Mouse (Mus musculus) lung, embryonic 14.5 days (tissue): Measurements from ENCODE around the gene Mis18a. TPM values are rescaled to one million over a fixed set of nuclear protein-coding genes. Genes with fewer than 3 reads are reported as not detected.

Experiments used
- ATAC-seq: fragments of 200-750 bp; cut with Nextera tagmentation; 2 replicates; pipeline ENCODE4 v1.8.0; 2017; ENCODE audit warnings: mild to moderate bottlenecking, moderate TSS enrichment, moderate library complexity; ENCODE audit not compliant: insufficient read depth
- DNase-seq: peaks from one replicate; pipeline ENCODE4 v3.0.0-alpha.2; 2015
- H3K27ac ChIP-seq: fragments of 300-500 bp; sonication (generic); 2 replicates; pipeline ENCODE4 v1.5.1; 2014; ENCODE audit warnings: low read depth, mild to moderate bottlenecking, moderate library complexity
- H3K27me3 ChIP-seq: fragments of 300-500 bp; sonication (generic); 2 replicates; pipeline ENCODE4 v1.6.1; 2014; ENCODE audit warnings: low read length, control low read depth; ENCODE audit not compliant: insufficient read depth
- H3K36me3 ChIP-seq: fragments of 300-500 bp; sonication (generic); 2 replicates; pipeline ENCODE4 v1.6.1; 2014; ENCODE audit warnings: control low read depth; ENCODE audit not compliant: insufficient read depth
- H3K4me1 ChIP-seq: fragments of 300-500 bp; sonication (generic); 2 replicates; pipeline ENCODE4 v1.6.1; 2014; ENCODE audit warnings: antibody characterized with exemption, control low read depth; ENCODE audit not compliant: insufficient read depth
- H3K4me2 ChIP-seq: fragments of 300-500 bp; sonication (generic); 2 replicates; pipeline ENCODE4 v1.6.1; 2014; ENCODE audit warnings: mild to moderate bottlenecking
- H3K4me3 ChIP-seq: fragments of 300-500 bp; sonication (generic); 2 replicates; pipeline ENCODE4 v1.5.1; 2014; ENCODE audit warnings: low read depth, low read length
- H3K9ac ChIP-seq: fragments of 300-500 bp; sonication (generic); 2 replicates; pipeline ENCODE4 v1.6.1; 2014
- H3K9me3 ChIP-seq: fragments of 300-500 bp; sonication (generic); 2 replicates; pipeline ENCODE4 v1.6.1; 2016; ENCODE audit warnings: low read depth, low read length, control low read depth
- CTCF ChIP-seq: IDR thresholded peaks from 2 replicates; pipeline ENCODE4 v1.5.1; 2016; ENCODE audit warnings: antibody characterized with exemption, low read depth
- whole genome bisulfite sequencing: fragments of 180-500 bp; shearing (Covaris S2); extraction: QIAGEN DNeasy Blood & Tissue Kit; methylation state at CpG from one replicate; pipeline ENCODE4 v1.1.7; 2014; 5-methylcytosine and 5-hydroxymethylcytosine counted together
- polyA plus RNA-seq: library from polyadenylated mRNA; unstranded; fragments of >200 nt; fragmentation: Nextera tagmentation; extraction: Ambion mirVana; gene quantifications from 2 replicates; pipeline ENCODE4 v1.2.1, GENCODE M21; 2014

Mis18a gene
- polyA plus RNA-seq, 1 experiment from 2014 or later = 84.8 TPM

DNA sequence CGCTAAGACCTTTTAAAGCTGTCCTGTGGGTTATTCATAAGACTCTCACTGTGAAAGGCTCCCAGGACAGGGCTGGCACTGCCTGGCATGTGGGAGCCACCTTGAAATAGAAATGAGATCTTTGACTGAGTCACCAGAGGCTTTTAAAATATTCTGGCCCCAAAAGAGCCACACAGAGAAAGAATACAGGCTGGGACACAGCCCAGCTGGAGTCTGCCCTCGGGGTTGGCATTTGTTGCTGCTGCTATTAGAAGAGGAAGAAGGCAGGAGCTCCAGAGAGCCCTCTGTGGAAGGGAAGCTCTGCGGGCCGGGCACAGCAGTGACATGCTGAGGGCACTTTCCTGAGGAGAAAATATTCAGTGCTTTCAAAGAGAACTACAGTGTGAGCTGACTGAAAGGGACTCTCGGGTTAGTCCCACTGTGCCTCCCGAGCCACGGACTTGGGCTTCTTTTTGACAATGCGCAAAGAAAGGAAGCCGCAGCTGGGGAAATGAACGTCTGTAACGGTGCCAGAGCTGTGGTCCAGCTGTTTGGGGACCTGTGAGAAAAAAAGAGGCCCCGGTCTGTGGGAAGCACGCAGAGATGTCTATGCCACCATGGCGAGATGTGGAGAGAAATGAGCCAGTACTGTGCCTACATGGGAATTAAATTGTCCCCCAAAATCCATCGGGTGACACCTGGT, 34.4 kb downstream of the Mis18a start:
- Histone ChIP-seq H3K4me1 (peaks cover 5% of the 10 kb centered on the region), H3K9ac (no peak overlapping the region), H3K27ac (peak overlapping the region; percentile 55), H3K4me3 (no peak overlapping the region), H3K4me2 (no peak overlapping the region), H3K9me3 (no peaks in the 10 kb centered on the region), H3K36me3 (no peaks in the 10 kb centered on the region), H3K27me3 (no peaks in the 10 kb centered on the region)
- WGBS = 55% methylated on average over 15 of the region's 15 CpGs
- ATAC-seq (peak; percentile 36; the same call in 1 of the 2 replicates), DNase-seq (peak; percentile 72)
- no peak for TF ChIP-seq CTCF

DNA sequence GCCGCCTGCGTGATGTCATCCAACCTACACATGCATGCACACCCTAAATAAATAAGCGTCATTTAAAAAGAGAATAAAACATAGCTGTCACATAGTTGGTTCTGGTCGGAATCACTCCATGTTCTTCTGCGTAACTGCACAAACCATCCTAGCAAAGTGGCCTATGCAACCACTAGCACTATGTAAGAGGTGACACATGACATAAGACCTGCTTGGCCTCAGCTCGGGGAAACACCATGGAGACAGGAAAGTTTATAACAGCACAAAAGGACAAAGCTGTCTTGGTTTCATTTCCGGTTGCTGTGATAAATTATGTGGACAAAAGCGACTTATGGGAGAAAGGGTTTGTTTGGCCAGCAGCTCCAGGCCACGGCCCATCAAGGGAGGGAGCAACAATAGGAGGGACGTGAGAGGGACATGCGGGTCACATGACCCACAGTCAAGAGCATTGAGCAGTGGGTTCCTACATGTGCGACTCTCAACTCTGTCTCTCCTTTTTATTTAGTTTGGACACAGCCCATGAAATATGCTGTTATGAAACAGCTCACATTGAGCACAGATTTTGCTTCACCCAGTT, 39.4 kb downstream of the Mis18a start:
- ATAC-seq = no peak
- no peaks in the 10 kb centered on the region for H3K36me3 ChIP-seq
- no peak overlapping the region; the same call in 1 of the 2 replicates for H3K27ac ChIP-seq
- DNase-seq = peak; percentile 48
- TF ChIP-seq CTCF = no peak
- no peak overlapping the region for H3K4me3 ChIP-seq
- no peak overlapping the region for H3K9ac ChIP-seq
- H3K27me3 ChIP-seq = no peaks in the 10 kb centered on the region
- H3K4me1 ChIP-seq = peaks cover 12% of the 10 kb centered on the region
- H3K9me3 ChIP-seq = no peaks in the 10 kb centered on the region
- WGBS = 58% methylated on average over 12 of the region's 12 CpGs
- no peak overlapping the region for H3K4me2 ChIP-seq

DNA sequence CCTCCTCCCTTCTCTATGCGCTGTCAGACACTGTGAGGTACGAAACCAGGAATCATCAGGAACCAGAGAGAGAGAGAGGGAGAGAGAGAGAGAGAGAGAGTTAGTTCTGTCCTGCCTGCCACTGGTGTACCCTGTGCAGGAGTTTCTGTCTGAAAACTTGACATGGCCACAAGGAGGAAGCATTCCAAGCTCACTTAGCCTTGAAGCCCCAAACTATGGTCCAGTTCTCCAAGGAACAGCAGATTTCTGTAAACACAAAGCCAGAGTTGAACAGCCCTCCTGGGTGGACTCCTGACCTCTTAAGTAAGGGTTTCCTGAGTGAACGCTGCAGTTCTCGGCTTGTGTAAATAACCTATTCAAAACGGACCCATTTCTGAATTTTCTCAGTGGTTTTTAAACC, 40.2 kb downstream of the Mis18a start:
- 23% methylated on average over 5 of the region's 5 CpGs for WGBS
- Histone ChIP-seq H3K4me1 (peaks cover 12% of the 10 kb centered on the region; the same call in 1 of the 2 replicates), H3K36me3 (no peaks in the 10 kb centered on the region), H3K9me3 (no peaks in the 10 kb centered on the region), H3K27ac (no peak overlapping the region; the same call in 1 of the 2 replicates), H3K4me3 (no peak overlapping the region), H3K27me3 (no peaks in the 10 kb centered on the region), H3K9ac (no peak overlapping the region), H3K4me2 (peak overlapping the region; percentile 4; the same call in 1 of the 2 replicates)
- TF ChIP-seq CTCF = peak; percentile 48
- peak; percentile 59 for DNase-seq
- ATAC-seq = peak; percentile 61; the same call in 1 of the 2 replicates

DNA sequence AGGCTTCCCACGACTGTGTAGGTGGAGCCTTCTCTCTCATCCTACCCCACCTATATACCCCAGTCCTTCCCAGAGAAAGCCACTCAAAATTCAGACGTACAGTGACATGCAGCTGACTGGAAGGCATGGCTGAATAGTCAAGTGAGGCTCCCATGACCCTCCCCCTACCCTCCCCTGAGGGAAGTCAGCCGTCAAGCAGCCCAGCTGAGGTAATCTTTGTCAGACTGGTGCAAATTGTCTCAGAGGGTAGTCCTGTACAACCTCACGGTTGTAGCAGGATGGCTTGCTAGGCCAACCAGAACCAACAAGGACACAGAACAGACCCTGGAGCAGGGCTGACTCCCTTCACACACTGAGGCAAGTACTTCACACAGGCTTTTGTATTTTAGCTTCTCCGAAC, 43.1 kb downstream of the Mis18a start:
- no peak overlapping the region for H3K4me2 ChIP-seq
- H3K9ac ChIP-seq = no peak overlapping the region
- ATAC-seq (no peak), DNase-seq (no peak)
- H3K27me3 ChIP-seq = no peaks in the 10 kb centered on the region
- 70% methylated on average over 5 of the region's 5 CpGs for WGBS
- peaks cover 12% of the 10 kb centered on the region; the same call in 1 of the 2 replicates for H3K4me1 ChIP-seq
- TF ChIP-seq CTCF = no peak
- no peaks in the 10 kb centered on the region for H3K9me3 ChIP-seq
- H3K27ac ChIP-seq = no peak overlapping the region
- no peak overlapping the region for H3K4me3 ChIP-seq
- H3K36me3 ChIP-seq = no peaks in the 10 kb centered on the region

DNA sequence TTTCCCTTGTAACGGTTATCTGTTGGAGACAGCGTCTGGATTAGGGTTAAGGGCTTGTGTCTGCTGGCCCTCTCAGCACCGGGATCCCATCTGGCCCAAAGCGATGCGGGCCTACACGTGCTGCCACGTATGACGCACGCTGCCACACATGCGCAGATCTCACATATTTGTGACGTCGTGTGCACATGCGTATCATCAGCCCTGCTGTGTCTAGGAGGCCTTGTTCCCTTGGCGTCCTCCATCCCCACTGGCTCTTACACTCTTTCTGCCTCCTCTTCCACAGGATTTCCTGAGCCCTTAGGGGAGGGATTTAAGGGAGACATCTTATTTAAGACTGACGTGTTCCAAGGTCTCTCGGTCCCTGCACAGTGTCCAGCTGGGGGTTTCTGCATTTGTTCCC, 47.2 kb downstream of the Mis18a start:
- no peaks in the 10 kb centered on the region for H3K36me3 ChIP-seq
- DNase-seq (no peak), ATAC-seq (no peak)
- H3K27me3 ChIP-seq = no peaks in the 10 kb centered on the region
- H3K9me3 ChIP-seq = 0 out of 2 replicates have a peak, but pooled peaks cover 3% of the 10 kb centered on the region
- no peak overlapping the region for H3K4me2 ChIP-seq
- H3K9ac ChIP-seq = no peak overlapping the region
- no peak for TF ChIP-seq CTCF
- H3K27ac ChIP-seq = no peak overlapping the region
- H3K4me3 ChIP-seq = no peak overlapping the region
- no peaks in the 10 kb centered on the region for H3K4me1 ChIP-seq
- WGBS = 84% methylated on average over 16 of the region's 16 CpGs

DNA sequence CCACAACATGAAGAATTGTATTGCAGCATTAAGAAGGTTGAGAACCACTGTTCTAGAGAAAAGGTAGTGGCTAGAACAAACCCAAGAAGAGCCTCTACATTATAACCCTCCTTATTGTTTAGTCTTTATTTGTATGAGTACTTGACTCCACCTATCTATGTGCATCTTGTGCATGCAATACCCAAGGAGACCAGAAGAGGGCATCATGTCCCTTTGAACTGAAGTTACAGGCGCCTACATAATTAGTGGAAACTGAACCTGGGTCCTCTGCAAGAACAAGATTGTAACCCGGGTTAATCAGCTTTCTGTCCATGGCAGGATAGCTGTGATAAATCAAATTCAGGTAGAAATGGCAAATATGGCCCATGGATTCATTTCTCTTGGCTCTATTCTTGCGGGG, 48.4 kb downstream of the Mis18a start:
- peak; percentile 51 for TF ChIP-seq CTCF
- 91% methylated on average over 3 of the region's 3 CpGs for WGBS
- no peak overlapping the region for H3K4me2 ChIP-seq

DNA sequence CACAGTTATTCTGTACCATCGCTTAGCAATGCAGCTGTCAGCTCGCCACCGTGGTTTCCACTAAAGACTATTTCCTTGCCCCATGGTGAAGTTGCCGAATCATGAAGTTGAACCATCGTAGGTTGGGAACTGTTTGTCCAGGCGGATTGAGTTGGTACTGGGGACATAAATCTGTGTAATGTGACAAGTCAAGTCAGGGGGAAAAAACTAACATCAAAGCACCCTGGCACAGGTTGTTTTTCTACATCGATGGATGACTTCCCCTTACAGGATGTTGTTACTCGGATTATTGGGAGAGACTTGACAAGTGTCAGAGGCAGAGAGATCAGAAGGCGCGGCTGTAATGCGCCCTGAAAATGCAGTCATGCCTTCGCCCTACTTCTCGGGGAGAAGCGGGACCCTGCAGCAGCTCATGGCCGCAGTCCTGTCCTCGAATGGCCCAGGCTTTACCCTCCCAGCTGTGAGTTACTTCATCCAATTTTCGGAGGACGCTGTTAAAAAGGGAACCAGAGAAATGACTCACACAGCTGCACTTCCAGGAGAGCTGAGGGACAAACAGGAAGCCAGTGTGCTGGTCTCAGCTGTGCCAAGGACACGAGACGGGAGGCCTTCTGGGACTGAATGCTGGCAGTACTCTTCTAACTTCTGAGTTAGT, 50.2 kb downstream of the Mis18a start:
- TF ChIP-seq CTCF = no peak
- Histone ChIP-seq H3K4me2 (peak overlapping the region; percentile 26; the same call in 1 of the 2 replicates), H3K9ac (no peak overlapping the region), H3K27me3 (no peaks in the 10 kb centered on the region), H3K4me1 (no peaks in the 10 kb centered on the region), H3K9me3 (0 out of 2 replicates have a peak, but pooled peaks cover 3% of the 10 kb centered on the region), H3K4me3 (no peak overlapping the region), H3K27ac (no peak overlapping the region), H3K36me3 (no peaks in the 10 kb centered on the region)
- 36% methylated on average over 20 of the region's 20 CpGs for WGBS
- DNase-seq = peak; percentile 52
- ATAC-seq = 0 out of 2 replicates have a peak, but pooled peaks have one; percentile 13

More for the DNA sequence above, 48.4 kb downstream of the Mis18a start:
- no peaks in the 10 kb centered on the region for H3K4me1 ChIP-seq
- H3K27me3 ChIP-seq = no peaks in the 10 kb centered on the region
- ATAC-seq = no peak
- no peak overlapping the region for H3K4me3 ChIP-seq
- DNase-seq = no peak
- H3K9me3 ChIP-seq = 0 out of 2 replicates have a peak, but pooled peaks cover 3% of the 10 kb centered on the region
- H3K9ac ChIP-seq = no peak overlapping the region
- no peaks in the 10 kb centered on the region for H3K36me3 ChIP-seq
- H3K27ac ChIP-seq = no peak overlapping the region
